Mouse (Mus musculus): ENCODE measurements around the gene Ifna7. TPM values are rescaled to one million over a fixed set of nuclear protein-coding genes. Genes with fewer than 3 reads are reported as not detected.
"Not testable (repeated sequence)": the region's sequence is repeated elsewhere in the genome, so short reads cannot be mapped to it uniquely, and the experiment has no call there.

Ifna7 gene
- polyA plus RNA-seq, 1 experiment from 2014 or later: not detected

GRCm38 (mm10) chr4:88797097-88797496 is 18.9 kb upstream of the Ifna7 start, which contains the start of gene Gm13279:
Gene Gm13279, plus strand, starts transcription at chr4:88797397.
- not testable (repeated sequence) for H3K4me1 ChIP-seq (replicated peaks); H3K4me2 ChIP-seq; H3K27ac ChIP-seq; H3K4me3 ChIP-seq (replicated peaks); ATAC-seq (ENCODE audit: insufficient number of reproducible peaks, insufficient read depth, low FRiP score, low TSS enrichment, low read depth); H3K27me3 ChIP-seq; H3K9ac ChIP-seq (replicated peaks); H3K9me3 ChIP-seq; H3K36me3 ChIP-seq
- no CpG with 5 or more reads among the region's 28 CpGs for WGBS

GRCm38 (mm10) chr4:88799365-88799764 is 16.7 kb upstream of the Ifna7 start, which contains the start of gene Gm13285:
Gene Gm13285, plus strand, starts transcription at chr4:88799665.
- H3K4me2 ChIP-seq; H3K4me3 ChIP-seq (replicated peaks); H3K27ac ChIP-seq; H3K36me3 ChIP-seq; H3K4me1 ChIP-seq (replicated peaks); H3K9me3 ChIP-seq; ATAC-seq (ENCODE audit: insufficient number of reproducible peaks, insufficient read depth, low FRiP score, low TSS enrichment, low read depth); H3K27me3 ChIP-seq; H3K9ac ChIP-seq (replicated peaks): not testable (repeated sequence)
- WGBS: 11% methylated on average over 5 of the region's 7 CpGs

GRCm38 (mm10) chr4:88802954-88803353 is 13.1 kb upstream of the Ifna7 start, which contains the start of gene Gm13287:
Gene Gm13287, plus strand, starts transcription at chr4:88803254.
- not testable (repeated sequence) for H3K36me3 ChIP-seq; H3K4me1 ChIP-seq (replicated peaks); H3K27me3 ChIP-seq; H3K4me3 ChIP-seq (replicated peaks); ATAC-seq (ENCODE audit: insufficient number of reproducible peaks, insufficient read depth, low FRiP score, low TSS enrichment, low read depth); H3K9me3 ChIP-seq; H3K9ac ChIP-seq (replicated peaks); H3K27ac ChIP-seq
- peak within 1 kb of the TSS; percentile 19; the same call in 1 of the 2 replicates for H3K4me2 ChIP-seq
- WGBS: no CpG with 5 or more reads among the region's 29 CpGs

GRCm38 (mm10) chr4:88805231-88805630 is 10.8 kb upstream of the Ifna7 start, which contains the start of gene Gm13288:
Gene Gm13288, plus strand, starts transcription at chr4:88805531.
- ATAC-seq (ENCODE audit: insufficient number of reproducible peaks, insufficient read depth, low FRiP score, low TSS enrichment, low read depth); H3K9ac ChIP-seq (replicated peaks); H3K27me3 ChIP-seq; H3K9me3 ChIP-seq; H3K4me1 ChIP-seq (replicated peaks); H3K36me3 ChIP-seq; H3K27ac ChIP-seq: not testable (repeated sequence)
- H3K4me2 ChIP-seq: peak within 1 kb of the TSS; percentile 36; the same call in 1 of the 2 replicates
- WGBS: no CpG with 5 or more reads among the region's 8 CpGs
- 0 out of 2 replicates have a peak within 1 kb of the TSS, but pooled peaks have one; percentile 26 for H3K4me3 ChIP-seq (replicated peaks)

GRCm38 (mm10) chr4:88805761-88806160 is 10.3 kb upstream of the Ifna7 start:
- 0 out of 2 replicates have a peak overlapping the region, but pooled peaks have one; percentile 26 for H3K4me3 ChIP-seq (replicated peaks)
- not testable (repeated sequence) for H3K27me3 ChIP-seq; ATAC-seq (ENCODE audit: insufficient number of reproducible peaks, insufficient read depth, low FRiP score, low TSS enrichment, low read depth); H3K9ac ChIP-seq (replicated peaks); H3K4me1 ChIP-seq (replicated peaks); H3K9me3 ChIP-seq; H3K27ac ChIP-seq; H3K36me3 ChIP-seq
- H3K4me2 ChIP-seq: peak overlapping the region; percentile 36; the same call in 1 of the 2 replicates
- WGBS: 0% methylated on average over 8 of the region's 34 CpGs

- no peaks in the 10 kb centered on the region for H3K9me3 ChIP-seq
- no peak for ATAC-seq (ENCODE audit: insufficient number of reproducible peaks, insufficient read depth, low FRiP score, low TSS enrichment, low read depth)
- H3K4me3 ChIP-seq (replicated peaks): no peak within 1 kb of the TSS
- no peaks in the 10 kb centered on the region for H3K4me1 ChIP-seq (replicated peaks)
- H3K9ac ChIP-seq (replicated peaks): no peak within 1 kb of the TSS
- no peaks in the 10 kb centered on the region for H3K36me3 ChIP-seq
- no peak within 1 kb of the TSS for H3K27ac ChIP-seq
- WGBS: 83% methylated on average over 1 of the region's 1 CpGs
- no peak within 1 kb of the TSS for H3K4me2 ChIP-seq
- H3K27me3 ChIP-seq: no peaks in the 10 kb centered on the region; the same call in 1 of the 2 replicates
These were observed 3.6 kb downstream of the Ifna7 start, which contains the start of gene Ifna11 for GRCm38 (mm10) chr4:88819659-88820058. Gene Ifna11, plus strand, starts transcription at chr4:88819959.

- no peaks in the 10 kb centered on the region for H3K9me3 ChIP-seq
- H3K36me3 ChIP-seq: no peaks in the 10 kb centered on the region
- WGBS: 26% methylated on average over 4 of the region's 4 CpGs
- no peak overlapping the region for H3K4me2 ChIP-seq
- no peak overlapping the region for H3K9ac ChIP-seq (replicated peaks)
- H3K27ac ChIP-seq: no peak overlapping the region
- no peak overlapping the region for H3K4me3 ChIP-seq (replicated peaks)
- H3K4me1 ChIP-seq (replicated peaks): no peaks in the 10 kb centered on the region
- no peaks in the 10 kb centered on the region for H3K27me3 ChIP-seq
- ATAC-seq (ENCODE audit: insufficient number of reproducible peaks, insufficient read depth, low FRiP score, low TSS enrichment, low read depth): no peak
These were observed 7.0 kb downstream of the Ifna7 start for GRCm38 (mm10) chr4:88822995-88823394.

- not testable (repeated sequence) for H3K4me3 ChIP-seq (replicated peaks); H3K27ac ChIP-seq; H3K9ac ChIP-seq (replicated peaks); ATAC-seq (ENCODE audit: insufficient number of reproducible peaks, insufficient read depth, low FRiP score, low TSS enrichment, low read depth); H3K9me3 ChIP-seq; H3K27me3 ChIP-seq; H3K4me1 ChIP-seq (replicated peaks); H3K36me3 ChIP-seq; H3K4me2 ChIP-seq
These were observed 11.1 kb downstream of the Ifna7 start, which contains the start of gene Ifna6 for GRCm38 (mm10) chr4:88827116-88827515. Gene Ifna6, plus strand, starts transcription at chr4:88827416.

- Histone ChIP-seq H3K36me3 (no peaks in the 10 kb centered on the region), H3K4me2 (no peak overlapping the region), H3K27ac (no peak overlapping the region), H3K4me1 (replicated peaks) (no peaks in the 10 kb centered on the region), H3K4me3 (replicated peaks) (no peak overlapping the region), H3K27me3 (no peaks in the 10 kb centered on the region), H3K9me3 (no peaks in the 10 kb centered on the region), H3K9ac (replicated peaks) (no peak overlapping the region)
- ATAC-seq (ENCODE audit: insufficient number of reproducible peaks, insufficient read depth, low FRiP score, low TSS enrichment, low read depth): no peak
- WGBS: 34% methylated on average over 4 of the region's 4 CpGs
These were observed 14.5 kb downstream of the Ifna7 start for GRCm38 (mm10) chr4:88830523-88830922.

- not testable (repeated sequence) for ATAC-seq (ENCODE audit: insufficient number of reproducible peaks, insufficient read depth, low FRiP score, low TSS enrichment, low read depth); H3K36me3 ChIP-seq; H3K27me3 ChIP-seq; H3K4me2 ChIP-seq; H3K27ac ChIP-seq; H3K4me1 ChIP-seq (replicated peaks); H3K4me3 ChIP-seq (replicated peaks); H3K9me3 ChIP-seq; H3K9ac ChIP-seq (replicated peaks)
- 80% methylated on average over 1 of the region's 1 CpGs for WGBS
These were observed 19.2 kb downstream of the Ifna7 start, which contains the start of gene Ifna5 for GRCm38 (mm10) chr4:88835225-88835624. Gene Ifna5, plus strand, starts transcription at chr4:88835525.

- H3K27ac ChIP-seq: no peak overlapping the region
- ATAC-seq (ENCODE audit: insufficient number of reproducible peaks, insufficient read depth, low FRiP score, low TSS enrichment, low read depth): no peak
- no peak overlapping the region for H3K4me2 ChIP-seq
- no peak overlapping the region for H3K9ac ChIP-seq (replicated peaks)
- no peaks in the 10 kb centered on the region for H3K36me3 ChIP-seq
- 48% methylated on average over 3 of the region's 3 CpGs for WGBS
- no peak overlapping the region for H3K4me3 ChIP-seq (replicated peaks)
- no peaks in the 10 kb centered on the region for H3K27me3 ChIP-seq
- no peaks in the 10 kb centered on the region for H3K4me1 ChIP-seq (replicated peaks)
- H3K9me3 ChIP-seq: no peaks in the 10 kb centered on the region
These were observed 22.8 kb downstream of the Ifna7 start for GRCm38 (mm10) chr4:88838828-88839227.

- no peak overlapping the region for H3K27ac ChIP-seq
- H3K9ac ChIP-seq (replicated peaks): no peak overlapping the region
- H3K27me3 ChIP-seq: no peaks in the 10 kb centered on the region
- no peaks in the 10 kb centered on the region for H3K4me1 ChIP-seq (replicated peaks)
- no peak overlapping the region for H3K4me3 ChIP-seq (replicated peaks)
- no peak overlapping the region for H3K4me2 ChIP-seq
- WGBS: 84% methylated on average over 3 of the region's 3 CpGs
- ATAC-seq (ENCODE audit: insufficient number of reproducible peaks, insufficient read depth, low FRiP score, low TSS enrichment, low read depth): no peak
- H3K36me3 ChIP-seq: no peaks in the 10 kb centered on the region
- no peaks in the 10 kb centered on the region for H3K9me3 ChIP-seq
These were observed 24.0 kb downstream of the Ifna7 start for GRCm38 (mm10) chr4:88840058-88840457.
